Mouse (Mus musculus): ENCODE results near the gene Ssr4. TPM values are rescaled to one million over a fixed set of nuclear protein-coding genes. Genes with fewer than 3 reads are reported as not detected.
"Not testable (repeated sequence)": the region's sequence is repeated elsewhere in the genome, so short reads cannot be mapped to it uniquely, and the experiment has no call there.

The Ssr4 gene
- 156 and 158 TPM in 2 replicates for polyA plus RNA-seq (2016; fragmentation: Nextera tagmentation; extraction: Ambion mirVana)

GRCm38 (mm10) chrX:73786364-73787224 lies at the start of gene Ssr4, which contains the start of gene Idh3g:
Gene Ssr4 (plus strand): TSS chrX:73787028.
Gene Idh3g (minus strand): TSS chrX:73786897.
- Histone ChIP-seq H3K4me1 (peaks cover 9% of the 10 kb centered on the region; the same call in 1 of the 2 replicates), H3K36me3 (peaks cover 31% of the 10 kb centered on the region), H3K9me3 (no peaks in the 10 kb centered on the region), H3K4me3 (peak within 1 kb of the TSS; percentile 67), H3K27ac (peak within 1 kb of the TSS; percentile 89), H3K27me3 (ENCODE audit: insufficient read depth, poor library complexity, severe bottlenecking) (peaks cover 17% of the 10 kb centered on the region; the same call in 1 of the 2 replicates)
- DNase-seq (ENCODE audit: low spot score) = peak; percentile 96
- WGBS = 12% methylated on average over 52 of the region's 52 CpGs

- Histone ChIP-seq H3K9me3 (no peaks in the 10 kb centered on the region), H3K27ac (no peak overlapping the region), H3K27me3 (ENCODE audit: insufficient read depth, poor library complexity, severe bottlenecking) (peaks cover 18% of the 10 kb centered on the region; the same call in 1 of the 2 replicates), H3K4me3 (no peak overlapping the region), H3K36me3 (no peaks in the 10 kb centered on the region), H3K4me1 (no peaks in the 10 kb centered on the region)
- DNase-seq (ENCODE audit: low spot score) = no peak
- WGBS = 69% methylated on average over 1 of the region's 1 CpGs
Measured at GRCm38 (mm10) chrX:73738155-73738554, 48.7 kb upstream of the Ssr4 start.

- no peak for DNase-seq (ENCODE audit: low spot score)
- H3K4me3 ChIP-seq = no peak overlapping the region
- WGBS = 59% methylated on average over 5 of the region's 5 CpGs
- no peak overlapping the region for H3K27ac ChIP-seq
- H3K27me3 ChIP-seq (ENCODE audit: insufficient read depth, poor library complexity, severe bottlenecking) = peaks cover 14% of the 10 kb centered on the region; the same call in 1 of the 2 replicates
- H3K4me1 ChIP-seq = no peaks in the 10 kb centered on the region
- H3K36me3 ChIP-seq = no peaks in the 10 kb centered on the region
- no peaks in the 10 kb centered on the region for H3K9me3 ChIP-seq
Measured at GRCm38 (mm10) chrX:73739151-73739550, 47.7 kb upstream of the Ssr4 start.

GRCm38 (mm10) chrX:73739841-73740240 lies 47.0 kb upstream of the Ssr4 start:
- not testable (repeated sequence) for H3K27ac ChIP-seq, H3K4me3 ChIP-seq
- WGBS = 92% methylated on average over 7 of the region's 7 CpGs

GRCm38 (mm10) chrX:73744774-73745481 lies 41.9 kb upstream of the Ssr4 start:
- Histone ChIP-seq H3K36me3 (no peaks in the 10 kb centered on the region), H3K27me3 (ENCODE audit: insufficient read depth, poor library complexity, severe bottlenecking) (no peaks in the 10 kb centered on the region), H3K4me1 (no peaks in the 10 kb centered on the region), H3K4me3 (no peak overlapping the region), H3K9me3 (no peaks in the 10 kb centered on the region), H3K27ac (no peak overlapping the region)
- WGBS = 64% methylated on average over 1 of the region's 1 CpGs
- DNase-seq (ENCODE audit: low spot score) = no peak

More at GRCm38 (mm10) chrX:73739841-73740240, 47.0 kb upstream of the Ssr4 start:
- DNase-seq (ENCODE audit: low spot score); H3K9me3 ChIP-seq; H3K36me3 ChIP-seq; H3K4me1 ChIP-seq: not testable (repeated sequence)
- H3K27me3 ChIP-seq (ENCODE audit: insufficient read depth, poor library complexity, severe bottlenecking) = peaks cover 11% of the 10 kb centered on the region; the same call in 1 of the 2 replicates

- H3K36me3 ChIP-seq = no peaks in the 10 kb centered on the region
- H3K4me1 ChIP-seq = no peaks in the 10 kb centered on the region
- no peaks in the 10 kb centered on the region for H3K9me3 ChIP-seq
- no peak overlapping the region for H3K27ac ChIP-seq
- H3K4me3 ChIP-seq = no peak overlapping the region
- WGBS = 80% methylated on average over 1 of the region's 1 CpGs
- H3K27me3 ChIP-seq (ENCODE audit: insufficient read depth, poor library complexity, severe bottlenecking) = no peaks in the 10 kb centered on the region
- no peak for DNase-seq (ENCODE audit: low spot score)
Measured at GRCm38 (mm10) chrX:73748977-73749376, 37.9 kb upstream of the Ssr4 start.

- Histone ChIP-seq H3K9me3 (no peaks in the 10 kb centered on the region), H3K4me1 (no peaks in the 10 kb centered on the region), H3K36me3 (no peaks in the 10 kb centered on the region), H3K27me3 (ENCODE audit: insufficient read depth, poor library complexity, severe bottlenecking) (peaks cover 36% of the 10 kb centered on the region), H3K27ac (no peak within 1 kb of the TSS), H3K4me3 (no peak within 1 kb of the TSS)
- whole genome bisulfite sequencing = 73% methylated on average over 5 of the region's 5 CpGs
- no peak for DNase-seq (ENCODE audit: low spot score)
Measured at GRCm38 (mm10) chrX:73756334-73757140, 30.3 kb upstream of the Ssr4 start, which contains the start of gene Plxnb3. Gene Plxnb3 (plus strand): TSS chrX:73757090.

- H3K4me1 ChIP-seq = no peaks in the 10 kb centered on the region
- no peaks in the 10 kb centered on the region for H3K9me3 ChIP-seq
- H3K27ac ChIP-seq = no peak overlapping the region
- H3K27me3 ChIP-seq (ENCODE audit: insufficient read depth, poor library complexity, severe bottlenecking) = peaks cover 47% of the 10 kb centered on the region
- WGBS = 76% methylated on average over 13 of the region's 13 CpGs
- H3K36me3 ChIP-seq = no peaks in the 10 kb centered on the region
- no peak for DNase-seq (ENCODE audit: low spot score)
- no peak overlapping the region for H3K4me3 ChIP-seq
Measured at GRCm38 (mm10) chrX:73758611-73759290, 28.1 kb upstream of the Ssr4 start.

- H3K36me3 ChIP-seq = no peaks in the 10 kb centered on the region
- peaks cover 28% of the 10 kb centered on the region for H3K27me3 ChIP-seq (ENCODE audit: insufficient read depth, poor library complexity, severe bottlenecking)
- H3K4me3 ChIP-seq = no peak overlapping the region
- 62% methylated on average over 1 of the region's 1 CpGs for WGBS
- H3K27ac ChIP-seq = 0 out of 2 replicates have a peak overlapping the region, but pooled peaks have one; percentile 22
- no peaks in the 10 kb centered on the region for H3K9me3 ChIP-seq
- H3K4me1 ChIP-seq = no peaks in the 10 kb centered on the region; the same call in 1 of the 2 replicates
- DNase-seq (ENCODE audit: low spot score) = no peak
Measured at GRCm38 (mm10) chrX:73765311-73765710, 21.5 kb upstream of the Ssr4 start.

- Histone ChIP-seq H3K9me3 (no peaks in the 10 kb centered on the region), H3K4me3 (no peak overlapping the region), H3K27me3 (ENCODE audit: insufficient read depth, poor library complexity, severe bottlenecking) (peaks cover 25% of the 10 kb centered on the region), H3K4me1 (no peaks in the 10 kb centered on the region; the same call in 1 of the 2 replicates), H3K36me3 (no peaks in the 10 kb centered on the region), H3K27ac (no peak overlapping the region)
- DNase-seq (ENCODE audit: low spot score) = no peak
- WGBS = 53% methylated on average over 9 of the region's 9 CpGs
Measured at GRCm38 (mm10) chrX:73767267-73767666, 19.6 kb upstream of the Ssr4 start.

GRCm38 (mm10) chrX:73774168-73774760 lies 12.6 kb upstream of the Ssr4 start, which contains the start of gene Srpk3:
Gene Srpk3 (plus strand): TSS chrX:73774405.
- DNase-seq (ENCODE audit: low spot score) = peak; percentile 76
- Histone ChIP-seq H3K27ac (peak within 1 kb of the TSS; percentile 84), H3K4me1 (peaks cover 3% of the 10 kb centered on the region; the same call in 1 of the 2 replicates), H3K27me3 (ENCODE audit: insufficient read depth, poor library complexity, severe bottlenecking) (0 out of 2 replicates have a peak, but pooled peaks cover 5% of the 10 kb centered on the region), H3K36me3 (peaks cover 35% of the 10 kb centered on the region), H3K4me3 (peak within 1 kb of the TSS; percentile 50), H3K9me3 (no peaks in the 10 kb centered on the region)
- 42% methylated on average over 9 of the region's 9 CpGs for WGBS

Measured in heart, embryonic 10.5 days (tissue).